Mouse (Mus musculus) CH12.LX (cell line): ENCODE measurements around the gene Fap. TPM values are rescaled to one million over a fixed set of nuclear protein-coding genes. Genes with fewer than 3 reads are reported as not detected.

Experiments
- DNase-seq: peaks from one replicate; pipeline ENCODE4 v3.0.0-alpha.2; 2013; ENCODE audit errors: extremely low read depth
- H3K27ac ChIP-seq: 2 replicates; pipeline ENCODE4 v1.5.1; 2012; ENCODE audit warnings: low read depth, mild to moderate bottlenecking, control low read depth, moderate library complexity; ENCODE audit not compliant: insufficient read depth
- H3K27me3 ChIP-seq: replicated peaks from 2 replicates; pipeline ENCODE3; 2012; ENCODE audit warnings: inconsistent platforms
- H3K36me3 ChIP-seq, 2 experiments: replicated peaks in 1 of 2; 2 replicates each; pipeline versions ENCODE3 to v1.6.1; 2012; ENCODE audit warnings: inconsistent platforms in 1 of 2, low read length in 1 of 2, mild to moderate bottlenecking in 1 of 2, mixed read lengths in 1 of 2, moderate library complexity in 1 of 2; ENCODE audit not compliant: control insufficient read depth in 1 of 2, insufficient read depth in 1 of 2
- H3K4me1 ChIP-seq, 2 experiments: 2 replicates each; pipeline ENCODE4 v1.6.1; 2012; ENCODE audit warnings: inconsistent platforms in 1 of 2, moderate library complexity in 1 of 2; ENCODE audit not compliant: insufficient read depth in 2 of 2, control insufficient read depth in 1 of 2
- H3K4me2 ChIP-seq: 2 replicates; pipeline ENCODE4 v1.6.1; 2012; ENCODE audit warnings: low read depth, mild to moderate bottlenecking, control low read depth; ENCODE audit not compliant: poor library complexity, insufficient read depth, severe bottlenecking
- H3K4me3 ChIP-seq, 3 experiments: fragments of 150-350 bp in 1 of 3; sonication (generic) in 1 of 3; replicated peaks in 1 of 3; 2 replicates each; pipeline versions ENCODE3 to v1.5.1; 2011 to 2012; ENCODE audit warnings: low read depth in 2 of 3, low read length in 2 of 3, mild to moderate bottlenecking in 2 of 3, moderate library complexity in 2 of 3, control low read depth in 1 of 3, improper control_type of control experiment in 1 of 3, inconsistent platforms in 1 of 3, mixed read lengths in 1 of 3; ENCODE audit not compliant: poor library complexity in 1 of 3
- H3K79me2 ChIP-seq: replicated peaks from 2 replicates; pipeline ENCODE4 v1.6.1; 2012; ENCODE audit warnings: mild to moderate bottlenecking, moderate library complexity; ENCODE audit not compliant: control insufficient read depth, poor library complexity, insufficient read depth, severe bottlenecking; ENCODE audit errors: extremely low read depth
- H3K9ac ChIP-seq: 2 replicates; pipeline ENCODE4 v1.6.1; 2012; ENCODE audit warnings: low read depth, mild to moderate bottlenecking, control low read depth, moderate library complexity; ENCODE audit not compliant: insufficient read depth
- H3K9me3 ChIP-seq: replicated peaks from 2 replicates; pipeline ENCODE3; 2012; ENCODE audit warnings: low read length, inconsistent platforms, mixed read lengths
- BHLHE40 ChIP-seq: IDR thresholded peaks from 2 replicates; pipeline ENCODE4 v1.6.1; 2011; ENCODE audit warnings: mild to moderate bottlenecking, low read depth, low read length, improper control_type of control experiment
- CHD1 ChIP-seq: IDR thresholded peaks from 2 replicates; pipeline ENCODE4 v1.6.1; 2012; ENCODE audit warnings: low read depth, low read length, improper control_type of control experiment, inconsistent platforms
- CTCF ChIP-seq, 2 experiments: IDR thresholded peaks in 1 of 2; conservative IDR thresholded peaks in 1 of 2; 2 replicates each; pipeline ENCODE4 v1.5.1; 2011 to 2012; ENCODE audit warnings: low read depth in 2 of 2, low read length in 2 of 2, improper control_type of control experiment in 1 of 2, inconsistent platforms in 1 of 2, mild to moderate bottlenecking in 1 of 2, moderate library complexity in 1 of 2
- EP300 ChIP-seq: IDR thresholded peaks from 2 replicates; pipeline ENCODE4 v1.6.1; 2011; ENCODE audit warnings: low read length, improper control_type of control experiment
- ETS1 ChIP-seq: conservative IDR thresholded peaks from 2 replicates; pipeline ENCODE4 v1.6.1; 2012; ENCODE audit warnings: low read depth, mild to moderate bottlenecking, inconsistent platforms, low read length, improper control_type of control experiment, moderate library complexity
- IRF4 ChIP-seq: IDR thresholded peaks from 2 replicates; pipeline ENCODE4 v1.6.1; 2014; ENCODE audit warnings: low read depth, mild to moderate bottlenecking, inconsistent platforms, low read length, improper control_type of control experiment
- MAFK ChIP-seq: IDR thresholded peaks from 2 replicates; pipeline ENCODE4 v1.6.1; 2011; ENCODE audit warnings: low read length, improper control_type of control experiment; ENCODE audit not compliant: insufficient replicate concordance
- NELFE ChIP-seq: IDR thresholded peaks from 2 replicates; pipeline ENCODE4 v1.6.1; 2011; ENCODE audit warnings: low read depth, low read length, improper control_type of control experiment
- POLR2A ChIP-seq: IDR thresholded peaks from 2 replicates; pipeline ENCODE4 v1.6.1; 2011; ENCODE audit warnings: low read depth, mild to moderate bottlenecking, improper control_type of control experiment, low read length
- RAD21 ChIP-seq: IDR thresholded peaks from 2 replicates; pipeline ENCODE4 v1.6.1; 2011; ENCODE audit warnings: low read depth, mild to moderate bottlenecking, low read length, improper control_type of control experiment, moderate library complexity
- SMC3 ChIP-seq: IDR thresholded peaks from 2 replicates; pipeline ENCODE4 v1.6.1; 2011; ENCODE audit warnings: low read depth, low read length, improper control_type of control experiment
- TCF12 ChIP-seq: IDR thresholded peaks from 2 replicates; pipeline ENCODE4 v1.6.1; 2014; ENCODE audit warnings: low read depth, mild to moderate bottlenecking, inconsistent platforms, low read length, improper control_type of control experiment
- UBTF ChIP-seq: IDR thresholded peaks from 2 replicates; pipeline ENCODE4 v1.6.1; 2012; ENCODE audit warnings: low read depth, mild to moderate bottlenecking, inconsistent platforms, low read length, improper control_type of control experiment, moderate library complexity
- USF1 ChIP-seq: IDR thresholded peaks from 2 replicates; pipeline ENCODE4 v1.6.1; 2014; ENCODE audit warnings: low read depth, mild to moderate bottlenecking, inconsistent platforms, low read length, improper control_type of control experiment
- ZC3H11A ChIP-seq: IDR thresholded peaks from 2 replicates; pipeline ENCODE4 v1.6.1; 2012; ENCODE audit warnings: low read depth, mild to moderate bottlenecking, inconsistent platforms, low read length, improper control_type of control experiment
- ZKSCAN1 ChIP-seq: IDR thresholded peaks from 2 replicates; pipeline ENCODE4 v1.6.1; 2012; ENCODE audit warnings: low read depth, inconsistent platforms, low read length, improper control_type of control experiment, borderline replicate concordance
- dilution Hi-C: fragments of 300-500 bp; cut with MboI; formaldehyde crosslinking; loops from 2 replicates; pipeline ENCODE4 v1.14.3; 2020; ENCODE audit warnings: low sequenced_read_pairs; ENCODE audit not compliant: extremely low pct_unique_long_range_greater_than_20kb, extremely low pct_ligation_motif_present
- in situ Hi-C: fragments of 300-500 bp; cut with MboI; formaldehyde crosslinking; loops from 3 replicates; pipeline ENCODE4 v1.14.3; 2019; ENCODE audit warnings: low sequenced_read_pairs, low pct_ligation_motif_present, low pct_unique_long_range_greater_than_20kb, mixed read lengths
- polyA plus RNA-seq: library from polyadenylated mRNA; unstranded; fragments of >175 nt; gene quantifications from 2 replicates; pipeline ENCODE4 v1.2.1, GENCODE M21; 2012; ENCODE audit warnings: low read depth; ENCODE audit not compliant: insufficient read length
- total RNA-seq, 2 experiments: library from RNA; depleted of rRNA; stranded (reverse); fragments of 300-350 nt in 1 of 2; fragments of >200 nt in 1 of 2; gene quantifications; 2 replicates each; pipeline ENCODE4 v1.2.3; 2012 to 2014

The Fap gene
- total and polyA plus RNA-seq, 3 experiments, result 0.15 TPM; not detected in 2

DNA sequence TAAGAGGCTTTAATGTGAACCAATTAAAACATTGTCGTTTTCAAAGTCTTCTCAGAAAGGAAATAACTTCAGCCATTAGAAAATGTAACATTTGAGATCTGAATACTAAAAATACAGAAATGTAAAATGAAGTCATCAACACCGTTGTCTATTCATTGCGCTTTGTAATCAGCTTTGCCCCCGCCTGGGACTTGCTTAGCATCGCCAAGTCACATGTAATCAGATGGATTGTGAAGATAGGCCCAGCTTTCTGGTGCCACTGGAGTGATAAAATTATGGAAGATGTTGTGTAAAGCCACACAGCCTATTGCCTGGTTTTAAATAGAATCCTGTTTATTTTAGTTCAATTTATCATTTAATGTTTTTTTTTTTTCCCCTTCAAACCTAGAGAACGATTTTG, 84.0 kb downstream of the Fap start:
- H3K4me3 ChIP-seq, result no peak overlapping the region
- H3K36me3 ChIP-seq, result no peaks in the 10 kb centered on the region
- DNase-seq, result no peak
- no peaks in the 10 kb centered on the region for H3K27me3 ChIP-seq
- H3K27ac ChIP-seq, result no peak overlapping the region
- H3K9ac ChIP-seq, result no peak overlapping the region
- in situ Hi-C loops, result no loop called here
- H3K4me1 ChIP-seq, result no peaks in the 10 kb centered on the region
- no peaks in the 10 kb centered on the region for H3K9me3 ChIP-seq
- dilution Hi-C loops, result no loop called here
- H3K4me2 ChIP-seq, result no peak overlapping the region
- TF ChIP-seq ETS1 (no peak), EP300 (no peak), POLR2A (no peak), NELFE (no peak), MAFK (no peak), CHD1 (no peak), USF1 (no peak), ZKSCAN1 (no peak), BHLHE40 (no peak), IRF4 (no peak)
- TF ChIP-seq, all 38 proteins: peak for 0
- no peaks in the 10 kb centered on the region for H3K79me2 ChIP-seq

GRCm38 (mm10) chr2:62484906-62485305, 89.0 kb downstream of the Fap start:
- no peak overlapping the region for H3K4me2 ChIP-seq
- TF ChIP-seq CTCF (conservative IDR thresholded peaks at IDR 0.05 in 1 of 2, IDR thresholded peaks at IDR 0.05 in 1 of 2; ENCODE audit: low read depth in 2 of 2, low read length in 2 of 2) (peak in 1 of 2 experiments; percentile 63; a peak in 2 of 4 replicates), TCF12 (no peak), USF1 (no peak), ZC3H11A (no peak), RAD21 (peak; percentile 52), EP300 (no peak), SMC3 (peak; percentile 70), UBTF (no peak)
- in situ Hi-C loops, result no loop called here

More at GRCm38 (mm10) chr2:62484906-62485305, 89.0 kb downstream of the Fap start:
- no peak overlapping the region for H3K27ac ChIP-seq
- H3K36me3 ChIP-seq, result no peaks in the 10 kb centered on the region
- H3K9ac ChIP-seq, result no peak overlapping the region
- no peak for DNase-seq
- H3K27me3 ChIP-seq, result no peaks in the 10 kb centered on the region
- no peaks in the 10 kb centered on the region for H3K79me2 ChIP-seq
- peaks cover 0 to 3% of the 10 kb centered on the region in 2 experiments; a peak in 1 of 4 replicates for H3K4me1 ChIP-seq
- no peaks in the 10 kb centered on the region for H3K9me3 ChIP-seq
- dilution Hi-C loops, result no loop called here
- no peak overlapping the region for H3K4me3 ChIP-seq
